ENCODE assay signal across 20 mouse cellular contexts in the genomic region with DNA sequence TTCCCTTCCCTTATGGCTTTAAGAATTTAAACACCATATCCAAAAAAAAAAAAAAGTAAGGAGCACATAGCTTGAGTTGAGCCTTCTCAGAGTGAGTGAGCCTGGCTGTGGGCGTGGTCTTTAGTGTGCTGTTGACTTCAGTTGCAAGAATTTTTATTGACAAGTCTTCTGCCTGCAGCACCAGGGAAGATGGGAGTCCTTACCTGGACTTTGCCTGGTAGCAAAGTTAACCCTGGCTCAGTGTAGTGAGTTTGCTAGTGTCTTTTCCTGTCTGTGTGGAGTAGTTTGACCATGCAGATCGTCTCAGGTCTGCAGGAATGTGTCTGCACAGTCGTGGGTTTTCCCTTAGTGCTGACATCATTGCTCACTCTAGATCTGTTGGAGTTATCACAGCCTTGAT. TPM values are rescaled to one million over a fixed set of nuclear protein-coding genes. Genes with fewer than 3 reads are reported as not detected.
"Had no signal": no experiment of that assay in that cellular context is flagged by ENCODE, and none has a peak within 500 bp of the region (broad histone marks: within the 10 kb centered on the region; RNA-seq: fewer than 3 reads in every experiment).

No protein-coding gene starts in this region.

- H3K4me1 ChIP-seq: limb, embryonic 13.5 days; lung, embryonic 15.5 days; midbrain, embryonic 13.5 days had no signal

- H3K27me3 ChIP-seq: limb, embryonic 13.5 days; liver, embryonic 12.5 days; lung, embryonic 15.5 days; midbrain, embryonic 13.5 days had no signal

- H3K4me3 ChIP-seq: layer of hippocampus, adult 2 months; limb, embryonic 13.5 days; liver, embryonic 12.5 days; lung, embryonic 15.5 days; midbrain, embryonic 13.5 days had no signal

- H3K27ac ChIP-seq: kidney, postnatal 0 days; layer of hippocampus, adult 2 months; limb, embryonic 13.5 days; liver, embryonic 12.5 days; lung, embryonic 15.5 days; macrophage; midbrain, embryonic 13.5 days; stomach, postnatal 0 days had no signal

- H3K9me3 ChIP-seq: limb, embryonic 13.5 days; liver, embryonic 12.5 days; midbrain, embryonic 13.5 days had no signal

- DNase-seq: kidney, adult 11 months; kidney, adult 9 months; kidney, postnatal 36 days; left cerebral cortex, postnatal 4 days; lung, postnatal 14 days; right cerebral cortex, adult 18-20 months; right cerebral cortex, postnatal 25 days; thymus, postnatal 14 days had no signal

- H3K4me2 ChIP-seq: limb, embryonic 13.5 days; liver, embryonic 12.5 days; lung, embryonic 15.5 days; midbrain, embryonic 13.5 days had no signal

- H3K9ac ChIP-seq: limb, embryonic 13.5 days; liver, embryonic 12.5 days; lung, embryonic 15.5 days; midbrain, embryonic 13.5 days had no signal

- ATAC-seq: liver, embryonic 12.5 days; midbrain, embryonic 13.5 days had no signal

RNA-seq across cellular contexts. Expression of gene Gm10401, which starts 7.1 kb away (rescaled TPM):
- total RNA-seq: layer of hippocampus, adult 2 months; layer of hippocampus, postnatal 10 days; left cerebral cortex, postnatal 10 days; left cerebral cortex, postnatal 4 days; megakaryocyte-erythroid progenitor cell, adult 5-6 weeks; midbrain, postnatal 0 days had no signal
